Mouse (Mus musculus): ENCODE results near the gene Lrp2bp.
A peak's percentile ranks its signal among the peaks of the same experiment; 100 is the strongest.

Lrp2bp gene

DNA sequence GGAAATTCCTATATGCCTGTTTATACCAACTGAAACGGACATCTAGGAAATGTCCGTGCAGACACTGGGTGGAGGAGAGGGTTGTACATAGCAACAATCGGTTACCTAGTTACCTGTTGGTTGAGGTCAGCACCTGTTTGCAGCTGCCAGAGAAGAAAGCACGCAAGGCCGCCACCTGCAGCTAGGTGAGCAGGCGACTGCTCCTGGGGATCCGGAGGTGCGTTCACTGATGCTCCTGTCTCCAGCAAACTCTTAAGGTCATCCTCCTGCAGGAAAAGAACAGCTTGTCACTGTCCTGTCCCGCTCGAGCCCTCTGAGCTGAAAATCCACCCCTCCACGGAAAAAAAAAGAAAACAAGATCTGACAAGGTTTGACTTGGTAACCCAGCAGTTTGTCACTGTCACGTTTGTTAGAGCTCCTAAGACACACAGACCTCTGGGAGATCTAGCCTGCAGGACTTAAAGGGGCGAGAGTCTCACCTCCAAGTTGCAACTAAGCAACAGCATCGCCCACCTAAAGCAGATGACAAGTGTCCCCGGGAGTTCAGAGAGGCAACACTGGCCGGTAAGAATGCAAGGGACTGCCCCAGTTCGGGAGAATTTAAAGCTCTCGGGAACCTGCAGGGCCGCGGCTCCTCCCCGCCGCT, at the start of gene Lrp2bp:
Gene Lrp2bp, plus strand, starts transcription at position 166 of the 646 bp plus-strand sequence.
- DNase-seq (ENCODE audit: low spot score in 2 of 2), result no peak

DNA sequence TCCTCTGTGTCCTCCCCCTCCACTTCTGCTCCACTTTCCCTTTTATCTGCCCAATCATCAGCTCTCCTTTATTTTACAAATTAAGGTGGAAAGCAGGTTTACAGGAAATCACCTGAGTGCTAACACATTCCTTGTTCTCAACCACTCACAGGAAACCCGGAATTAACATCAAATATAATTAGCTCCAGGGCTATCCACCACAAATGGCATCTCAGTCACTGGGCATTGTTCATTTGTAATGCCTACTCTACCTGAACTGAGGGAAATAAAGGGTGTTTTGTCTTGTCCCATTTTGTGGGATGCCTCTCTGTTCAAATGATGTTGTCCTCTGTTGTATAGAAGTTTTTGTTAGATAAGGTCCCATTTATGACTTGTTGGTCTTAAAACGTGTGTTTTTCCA, 48.5 kb upstream of the Lrp2bp start:
- no peak for DNase-seq (ENCODE audit: low spot score in 2 of 2)

DNA sequence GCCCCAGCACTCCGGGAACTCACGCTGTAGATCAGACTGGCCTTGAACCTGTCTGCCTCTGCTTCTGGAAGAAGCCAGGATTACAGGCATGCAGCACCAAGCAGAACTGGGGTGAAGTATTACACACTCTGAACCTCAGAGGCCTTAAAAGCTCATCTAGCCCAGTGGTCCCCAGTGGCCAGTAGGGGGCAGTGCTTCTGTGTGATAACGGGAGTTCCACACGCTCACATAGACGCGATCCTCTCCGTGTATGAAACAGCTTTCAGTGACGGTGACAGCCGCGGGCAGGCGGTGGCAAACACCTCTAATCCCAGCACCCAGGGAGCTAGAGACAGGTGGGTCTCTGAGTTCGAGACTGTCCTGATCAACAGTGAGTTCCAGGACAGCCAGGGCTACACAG, 28.2 kb upstream of the Lrp2bp start:
- DNase-seq (ENCODE audit: low spot score in 2 of 2), result no peak

DNA sequence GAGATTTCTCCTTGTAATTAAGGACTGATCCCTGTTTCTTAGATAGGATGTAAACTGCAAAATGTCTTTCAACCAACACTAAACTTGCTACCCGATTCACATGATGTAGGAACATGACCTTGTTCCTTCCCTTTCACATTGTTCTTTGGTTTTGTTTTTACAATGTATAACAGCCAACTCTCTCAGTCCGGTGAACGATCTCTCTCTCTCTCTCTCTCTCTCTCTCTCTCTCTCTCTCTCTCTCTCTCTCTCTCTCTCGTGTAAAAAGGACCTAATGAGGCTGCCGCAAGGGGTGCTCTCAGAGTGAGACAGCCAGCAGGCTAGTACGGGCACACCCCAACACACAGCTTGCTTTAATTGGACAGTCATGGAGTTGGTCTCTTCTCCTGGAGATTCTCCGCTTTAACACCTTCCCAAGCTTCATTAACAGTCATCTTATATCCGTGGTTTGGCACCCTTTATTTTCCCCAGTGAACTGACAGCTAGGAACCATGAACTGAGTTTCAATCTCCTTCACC, 25.1 kb upstream of the Lrp2bp start:
- DNase-seq (ENCODE audit: low spot score in 2 of 2), result no peak

DNA sequence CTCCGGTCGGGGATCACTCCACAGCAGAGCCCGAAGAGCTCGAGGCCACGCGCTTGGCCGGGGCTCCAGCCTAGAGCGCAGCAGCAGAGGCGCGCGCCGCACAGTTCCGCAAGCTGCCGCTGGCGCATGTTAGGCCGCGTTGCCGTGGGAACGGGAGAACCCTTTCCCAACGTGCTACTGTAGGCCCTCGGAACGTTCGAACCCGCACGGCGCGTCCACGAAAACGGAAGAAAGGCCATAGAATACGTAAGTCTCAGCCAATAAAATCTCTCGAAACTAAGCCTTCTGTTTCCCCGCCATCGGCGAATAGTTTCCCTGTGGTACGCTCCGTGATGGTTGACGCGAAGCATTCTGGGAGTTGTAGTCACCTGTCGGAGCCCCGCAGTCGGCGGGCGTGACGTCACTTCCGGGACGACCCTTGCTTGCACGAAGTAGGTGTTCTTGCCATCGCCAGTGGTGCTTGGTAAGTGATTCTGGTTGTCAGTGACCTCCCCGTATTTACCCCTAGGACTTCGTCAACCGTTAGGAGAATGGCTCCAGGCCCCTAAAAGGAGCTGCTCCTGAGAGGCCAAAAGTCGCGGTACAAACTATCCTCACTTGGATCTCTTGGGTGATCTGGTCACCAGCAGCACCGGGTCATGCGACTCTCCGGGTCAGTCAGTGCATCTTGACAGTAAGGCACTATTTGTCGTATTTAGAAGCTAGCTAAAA, 23.8 kb upstream of the Lrp2bp start, which contains the start of the genes 1700029J07Rik and Ufsp2:
Gene 1700029J07Rik, minus strand, starts transcription at position 127 of the 711 bp plus-strand sequence.
Gene Ufsp2, plus strand, starts transcription at position 403 of the 711 bp plus-strand sequence.
- DNase-seq (ENCODE audit: low spot score in 2 of 2), result peak; percentile 93 to 98

- DNase-seq (ENCODE audit: low spot score in 2 of 2), result no peak
Observed at GRCm38 (mm10) chr8:45975837-45976468, 23.1 kb upstream of the Lrp2bp start.

DNA sequence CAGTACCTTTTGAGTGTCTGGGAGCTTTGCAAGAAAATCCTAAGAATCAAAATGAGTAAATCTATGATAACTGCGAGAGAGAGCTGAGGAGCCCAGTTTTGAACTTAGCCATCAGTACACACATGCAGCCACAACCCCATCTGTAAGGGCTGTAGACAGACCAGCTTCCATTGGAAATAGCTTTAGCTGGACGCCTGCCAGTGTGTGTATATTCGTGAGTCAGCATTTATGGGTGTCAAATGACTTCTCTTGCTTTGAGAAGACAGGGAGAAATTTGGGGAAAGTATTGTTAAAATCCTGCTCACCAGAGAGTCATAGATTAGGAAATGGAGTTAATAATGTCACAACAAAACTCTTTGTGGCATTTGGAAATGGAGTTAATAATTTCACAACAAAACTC, 12.4 kb upstream of the Lrp2bp start:
- no peak for DNase-seq (ENCODE audit: low spot score in 2 of 2)

- DNase-seq (ENCODE audit: low spot score in 2 of 2), result no peak
Observed at GRCm38 (mm10) chr8:45988189-45988588, 10.9 kb upstream of the Lrp2bp start.

DNA sequence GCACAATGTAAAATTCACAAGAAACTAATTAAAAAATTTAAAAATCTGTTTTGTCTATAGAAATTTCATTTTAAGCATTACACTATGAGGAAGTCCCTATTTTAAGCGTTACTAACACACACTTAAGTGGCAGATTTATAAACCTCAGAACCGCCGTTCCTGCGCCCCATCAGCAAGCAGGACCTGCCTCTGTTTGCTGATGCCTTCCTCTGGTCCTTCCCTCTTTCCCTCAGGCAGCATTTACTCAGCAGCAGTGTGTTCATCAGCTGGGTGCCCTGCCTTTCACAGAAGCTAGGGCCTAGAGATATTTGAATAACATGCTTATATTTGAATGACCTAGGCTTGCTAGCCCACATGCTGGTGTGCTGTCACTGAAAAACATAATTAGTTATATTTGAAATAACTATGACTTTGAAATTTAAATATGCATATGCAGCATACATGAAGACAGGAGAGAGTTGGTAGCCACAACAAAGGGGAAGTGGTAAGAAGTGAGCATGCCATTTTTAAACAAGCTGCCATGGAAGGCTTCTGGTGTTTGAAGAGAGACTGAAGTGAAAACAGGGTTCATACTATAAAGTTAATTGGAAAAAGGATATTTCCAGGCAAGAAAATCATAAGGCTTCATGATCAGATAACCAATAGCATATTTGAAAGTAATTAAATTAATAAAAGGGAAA, 8.3 kb upstream of the Lrp2bp start:
- no peak for DNase-seq (ENCODE audit: low spot score in 2 of 2)

DNA sequence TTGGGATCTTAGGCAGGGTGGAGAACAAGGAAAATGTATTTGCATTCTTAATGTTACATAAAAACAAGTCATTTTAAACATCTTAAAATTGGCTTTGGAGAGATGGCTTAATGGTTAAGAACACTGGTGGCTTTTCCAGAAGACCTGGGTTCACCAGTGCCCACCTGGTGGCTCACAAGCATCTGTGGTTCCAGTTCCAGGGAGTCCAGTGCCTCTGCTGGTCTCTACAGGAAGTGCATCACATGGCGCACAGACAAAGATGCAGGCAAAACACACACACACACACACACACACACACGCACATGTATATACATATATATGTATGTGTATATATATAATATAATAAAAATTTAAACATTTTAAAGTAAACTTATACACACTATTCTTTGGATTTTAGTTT, 5.0 kb upstream of the Lrp2bp start:
- DNase-seq (ENCODE audit: low spot score in 2 of 2), result no peak

- DNase-seq (ENCODE audit: low spot score in 2 of 2), result no peak
Observed at GRCm38 (mm10) chr8:45995576-45995975, 3.5 kb upstream of the Lrp2bp start.

DNA sequence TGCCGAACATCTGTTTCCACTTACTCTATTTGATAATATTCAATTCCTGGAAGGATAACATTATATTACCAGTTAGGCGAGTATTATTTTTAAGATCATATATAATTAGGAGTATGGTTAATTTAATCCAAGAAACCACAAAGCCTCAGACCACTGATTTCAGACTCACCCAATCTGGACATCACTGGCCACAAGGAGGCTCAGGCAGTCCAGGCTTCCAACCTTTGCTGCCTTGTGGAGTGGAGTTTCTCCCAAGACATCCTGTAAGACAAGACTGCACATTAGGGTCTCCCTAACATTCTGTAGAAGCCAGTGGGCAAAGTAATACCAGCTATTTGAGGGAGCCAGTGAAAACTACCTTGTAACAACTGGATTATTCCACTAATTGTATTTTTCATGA, 875 bp upstream of the Lrp2bp start:
- DNase-seq (ENCODE audit: low spot score in 2 of 2), result no peak

GRCm38 (mm10) chr8:45999784-46000705, 942 bp downstream of the Lrp2bp start:
- peak; percentile 95 to 97 for DNase-seq (ENCODE audit: low spot score in 2 of 2)

GRCm38 (mm10) chr8:46005596-46005995, 6.5 kb downstream of the Lrp2bp start, which contains the start of gene Ankrd37:
Gene Ankrd37, minus strand, starts transcription at chr8:46005707.
- DNase-seq (ENCODE audit: low spot score in 2 of 2), result no peak

DNA sequence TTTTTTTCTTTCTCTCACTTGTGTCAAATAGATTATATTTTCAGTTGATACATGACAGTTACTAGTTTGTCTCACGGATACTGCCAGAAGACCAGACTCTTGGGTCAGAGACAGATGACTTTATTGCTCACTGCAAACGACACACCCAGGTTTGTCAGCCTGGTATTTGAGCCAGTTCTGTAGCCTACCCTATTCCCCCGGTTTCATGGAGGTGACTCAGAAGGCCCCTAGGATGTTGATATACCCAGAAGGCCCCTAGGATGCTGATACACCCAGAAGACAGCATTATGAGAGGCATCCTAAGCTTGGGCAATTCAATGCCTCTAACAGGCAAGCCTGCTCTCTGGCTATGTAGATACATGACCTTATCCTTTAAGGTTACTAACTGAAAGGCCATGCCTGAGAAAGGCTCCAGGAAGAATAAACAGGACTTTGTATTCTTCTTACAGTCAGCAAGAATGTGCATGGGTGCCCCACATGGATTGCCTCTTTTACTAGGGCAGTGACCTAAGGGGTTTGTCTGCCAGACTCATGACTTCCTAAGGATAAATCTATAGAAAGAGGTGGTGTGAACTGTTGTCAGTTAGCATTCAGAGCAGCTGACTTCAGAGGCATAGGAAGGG, 8.1 kb downstream of the Lrp2bp start:
- no peak for DNase-seq (ENCODE audit: low spot score in 2 of 2)

GRCm38 (mm10) chr8:46010306-46010705, 11.2 kb downstream of the Lrp2bp start:
- DNase-seq (ENCODE audit: low spot score in 2 of 2), result no peak

- DNase-seq (ENCODE audit: low spot score in 2 of 2), result peak in 1 of 2 experiments; percentile 16
Observed at GRCm38 (mm10) chr8:46010746-46011680, 11.9 kb downstream of the Lrp2bp start.

DNA sequence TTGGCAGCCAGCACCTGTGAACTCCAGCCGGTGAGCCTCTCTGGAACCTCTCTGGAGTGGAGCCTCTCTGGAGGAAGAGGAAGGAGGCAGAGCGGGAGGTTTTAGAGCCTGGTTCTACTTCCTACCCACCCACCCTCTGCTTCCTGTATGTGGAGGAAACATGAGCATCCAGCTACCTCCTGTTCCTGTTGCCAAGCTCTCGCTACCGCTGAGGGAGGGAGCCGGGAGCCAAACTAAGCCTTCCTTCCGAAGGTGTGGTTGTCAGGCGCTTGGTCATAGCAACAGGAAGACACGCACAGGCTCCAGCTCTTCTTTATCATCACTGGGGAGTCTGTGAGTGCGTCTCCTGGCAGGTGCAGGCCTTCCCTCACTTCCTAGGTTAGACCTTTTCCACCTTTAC, 23.1 kb downstream of the Lrp2bp start:
- DNase-seq (ENCODE audit: low spot score in 2 of 2), result no peak

DNA sequence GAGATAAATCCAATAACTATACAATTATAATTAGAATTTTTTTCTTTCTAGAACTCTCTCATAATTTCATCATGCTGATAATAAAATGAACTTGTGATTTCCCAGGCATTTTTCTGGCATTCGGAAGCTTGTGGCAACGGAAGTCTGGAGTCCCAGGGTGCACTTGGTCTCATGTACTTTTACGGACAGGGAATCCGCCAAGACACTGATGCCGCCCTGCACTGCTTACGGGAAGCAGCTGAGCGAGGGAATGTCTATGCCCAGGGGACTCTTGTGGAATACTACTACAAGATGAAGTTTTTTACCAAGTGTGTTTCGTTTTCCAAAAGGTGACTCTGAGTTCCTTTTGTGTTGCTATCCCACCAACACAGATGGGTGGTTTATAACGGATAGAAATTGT, 23.7 kb downstream of the Lrp2bp start:
- DNase-seq (ENCODE audit: low spot score in 2 of 2), result no peak

Data from cerebellum, postnatal 4 days (tissue).